Mouse (Mus musculus) lung, embryonic 14.5 days (tissue): ENCODE data around the gene Zswim4. TPM values are rescaled to one million over a fixed set of nuclear protein-coding genes. Genes with fewer than 3 reads are reported as not detected.

Experiments
- ATAC-seq: fragments of 200-750 bp; cut with Nextera tagmentation; 2 replicates; pipeline ENCODE4 v1.8.0; 2017; ENCODE audit warnings: mild to moderate bottlenecking, moderate TSS enrichment, moderate library complexity; ENCODE audit not compliant: insufficient read depth
- DNase-seq: peaks from one replicate; pipeline ENCODE4 v3.0.0-alpha.2; 2015
- H3K27ac ChIP-seq: fragments of 300-500 bp; sonication (generic); 2 replicates; pipeline ENCODE4 v1.5.1; 2014; ENCODE audit warnings: low read depth, mild to moderate bottlenecking, moderate library complexity
- H3K27me3 ChIP-seq: fragments of 300-500 bp; sonication (generic); 2 replicates; pipeline ENCODE4 v1.6.1; 2014; ENCODE audit warnings: low read length, control low read depth; ENCODE audit not compliant: insufficient read depth
- H3K36me3 ChIP-seq: fragments of 300-500 bp; sonication (generic); 2 replicates; pipeline ENCODE4 v1.6.1; 2014; ENCODE audit warnings: control low read depth; ENCODE audit not compliant: insufficient read depth
- H3K4me1 ChIP-seq: fragments of 300-500 bp; sonication (generic); 2 replicates; pipeline ENCODE4 v1.6.1; 2014; ENCODE audit warnings: antibody characterized with exemption, control low read depth; ENCODE audit not compliant: insufficient read depth
- H3K4me2 ChIP-seq: fragments of 300-500 bp; sonication (generic); 2 replicates; pipeline ENCODE4 v1.6.1; 2014; ENCODE audit warnings: mild to moderate bottlenecking
- H3K4me3 ChIP-seq: fragments of 300-500 bp; sonication (generic); 2 replicates; pipeline ENCODE4 v1.5.1; 2014; ENCODE audit warnings: low read depth, low read length
- H3K9ac ChIP-seq: fragments of 300-500 bp; sonication (generic); 2 replicates; pipeline ENCODE4 v1.6.1; 2014
- H3K9me3 ChIP-seq: fragments of 300-500 bp; sonication (generic); 2 replicates; pipeline ENCODE4 v1.6.1; 2016; ENCODE audit warnings: low read depth, low read length, control low read depth
- CTCF ChIP-seq: IDR thresholded peaks from 2 replicates; pipeline ENCODE4 v1.5.1; 2016; ENCODE audit warnings: antibody characterized with exemption, low read depth
- WGBS: fragments of 180-500 bp; shearing (Covaris S2); extraction: QIAGEN DNeasy Blood & Tissue Kit; methylation state at CpG from one replicate; pipeline ENCODE4 v1.1.7; 2014; 5-methylcytosine and 5-hydroxymethylcytosine counted together
- polyA plus RNA-seq: library from polyadenylated mRNA; unstranded; fragments of >200 nt; fragmentation: Nextera tagmentation; extraction: Ambion mirVana; gene quantifications from 2 replicates; pipeline ENCODE4 v1.2.1, GENCODE M21; 2014

The Zswim4 gene
- polyA plus RNA-seq, 1 experiment from 2014 or later = 14.4 TPM

DNA sequence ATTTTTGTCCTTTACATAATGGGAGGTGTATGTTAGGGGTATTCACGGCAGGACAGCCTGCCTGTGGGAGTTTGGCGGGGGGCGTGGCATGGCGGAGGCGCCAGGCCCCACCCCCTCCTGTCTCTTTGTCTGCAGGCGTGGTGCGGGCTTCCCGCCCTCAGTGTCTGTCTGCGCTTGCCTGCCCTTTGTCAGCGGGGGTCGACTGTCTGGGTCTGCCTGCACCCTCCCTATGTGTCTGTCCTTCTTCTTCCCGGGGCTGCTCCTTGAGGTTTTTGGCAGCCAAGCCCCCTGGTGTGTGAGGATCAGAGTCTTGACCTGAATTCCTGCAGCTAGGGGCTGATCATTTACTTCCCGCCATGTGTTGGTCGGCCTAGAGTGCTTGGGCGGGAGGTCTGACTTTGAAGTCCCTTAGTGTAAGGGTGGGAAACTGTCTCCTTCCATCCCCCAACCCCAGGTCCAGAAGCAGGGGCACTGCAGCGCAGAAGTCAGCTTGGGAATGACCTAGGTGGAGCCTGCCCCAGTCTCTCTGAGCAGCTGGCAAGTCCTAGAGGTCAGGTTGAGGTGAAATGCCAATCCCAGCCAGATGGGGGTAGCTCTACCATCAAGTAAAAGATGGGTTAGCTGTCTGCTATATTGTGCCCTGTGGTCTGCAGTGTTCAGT is 56.2 kb downstream of the Zswim4 start:
- 1% methylated on average over 16 of the region's 16 CpGs for WGBS
- peaks cover 24% of the 10 kb centered on the region for H3K4me1 ChIP-seq
- H3K9ac ChIP-seq = peak overlapping the region; percentile 32
- H3K27me3 ChIP-seq = no peaks in the 10 kb centered on the region
- H3K27ac ChIP-seq = peak overlapping the region; percentile 74; the same call in 1 of the 2 replicates
- no peaks in the 10 kb centered on the region for H3K9me3 ChIP-seq
- DNase-seq (peak; percentile 81), ATAC-seq (peak; percentile 68)
- H3K4me2 ChIP-seq = peak overlapping the region; percentile 59
- H3K36me3 ChIP-seq = peaks cover 19% of the 10 kb centered on the region; the same call in 1 of the 2 replicates
- peak overlapping the region; percentile 5; the same call in 1 of the 2 replicates for H3K4me3 ChIP-seq
- TF ChIP-seq CTCF = peak; percentile 11

DNA sequence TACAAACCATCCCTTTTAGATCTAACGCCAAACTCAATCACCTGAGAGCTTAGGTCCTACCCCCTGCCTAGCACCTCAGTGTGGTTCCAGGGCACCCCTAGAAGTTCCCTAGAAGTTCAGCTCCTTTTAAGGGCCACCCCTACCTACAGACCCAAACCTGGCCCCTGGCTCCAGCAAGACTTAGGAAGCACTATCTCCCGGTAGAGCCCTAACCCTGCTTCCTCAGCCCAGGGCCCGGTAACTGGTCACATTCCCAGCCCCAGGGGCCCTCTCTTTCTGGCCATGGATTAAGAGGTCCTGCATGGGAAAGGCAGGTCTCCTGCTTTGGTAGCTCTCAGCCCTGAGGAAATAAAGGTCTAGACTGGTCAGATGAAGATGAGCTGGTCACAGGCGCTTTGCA is 56.9 kb downstream of the Zswim4 start:
- Histone ChIP-seq H3K4me2 (peak overlapping the region; percentile 59), H3K27ac (peak overlapping the region; percentile 74; the same call in 1 of the 2 replicates), H3K9ac (peak overlapping the region; percentile 32), H3K27me3 (no peaks in the 10 kb centered on the region), H3K4me3 (peak overlapping the region; percentile 5; the same call in 1 of the 2 replicates), H3K4me1 (peaks cover 24% of the 10 kb centered on the region), H3K36me3 (peaks cover 26% of the 10 kb centered on the region; the same call in 1 of the 2 replicates), H3K9me3 (no peaks in the 10 kb centered on the region)
- DNase-seq (no peak), ATAC-seq (no peak)
- TF ChIP-seq CTCF = no peak
- WGBS = 15% methylated on average over 4 of the region's 4 CpGs

DNA sequence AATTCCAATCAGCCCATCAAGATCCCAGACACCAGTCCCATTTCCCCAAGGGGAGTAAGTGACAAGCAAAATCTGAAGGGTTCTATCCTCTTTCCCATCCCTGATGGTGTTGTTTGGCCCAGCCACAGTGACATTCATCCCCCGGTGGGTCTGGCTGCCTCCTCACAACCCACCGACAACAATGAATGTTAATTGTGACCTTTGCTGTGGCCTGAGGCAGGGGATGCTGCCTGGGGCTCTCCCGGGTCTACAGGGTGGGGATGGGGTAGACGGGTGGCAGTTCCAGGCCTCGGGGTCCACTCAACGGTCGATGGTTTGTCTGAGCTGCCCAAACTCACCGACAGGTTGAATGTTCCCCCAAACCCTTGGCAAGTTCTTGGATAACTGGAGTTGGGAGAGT is 58.3 kb downstream of the Zswim4 start:
- peaks cover 39% of the 10 kb centered on the region for H3K36me3 ChIP-seq
- ATAC-seq (no peak), DNase-seq (no peak)
- H3K27ac ChIP-seq = no peak overlapping the region
- H3K4me1 ChIP-seq = peaks cover 18% of the 10 kb centered on the region
- H3K4me2 ChIP-seq = no peak overlapping the region
- H3K4me3 ChIP-seq = no peak overlapping the region
- no peak for TF ChIP-seq CTCF
- no peaks in the 10 kb centered on the region for H3K27me3 ChIP-seq
- H3K9me3 ChIP-seq = no peaks in the 10 kb centered on the region
- WGBS = 85% methylated on average over 8 of the region's 8 CpGs
- H3K9ac ChIP-seq = no peak overlapping the region

DNA sequence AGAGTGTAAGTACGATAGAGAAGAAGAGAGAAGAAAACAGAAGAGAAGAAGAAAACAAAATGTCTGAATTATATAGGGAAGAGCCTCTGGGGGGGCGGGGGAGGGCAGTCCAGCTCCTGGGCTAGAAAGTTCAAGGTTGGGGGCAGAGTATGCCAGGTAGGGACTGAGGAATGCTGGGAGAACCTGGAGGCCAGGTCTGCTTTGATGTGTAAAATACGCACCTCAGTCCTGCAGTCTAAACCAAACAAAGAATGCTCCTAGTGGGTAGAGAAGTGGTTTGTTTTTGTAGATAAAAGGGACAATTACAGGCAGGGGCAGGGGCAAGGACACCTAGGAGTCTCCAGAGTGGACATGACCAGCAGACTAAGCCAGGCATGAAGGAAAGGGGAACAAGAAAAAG is 59.5 kb downstream of the Zswim4 start:
- Histone ChIP-seq H3K9ac (no peak overlapping the region), H3K4me2 (no peak overlapping the region), H3K4me3 (no peak overlapping the region), H3K27me3 (no peaks in the 10 kb centered on the region), H3K4me1 (peaks cover 11% of the 10 kb centered on the region), H3K36me3 (peaks cover 51% of the 10 kb centered on the region), H3K9me3 (no peaks in the 10 kb centered on the region), H3K27ac (no peak overlapping the region)
- ATAC-seq = no peak
- DNase-seq = no peak
- WGBS = 73% methylated on average over 3 of the region's 3 CpGs
- no peak for TF ChIP-seq CTCF

DNA sequence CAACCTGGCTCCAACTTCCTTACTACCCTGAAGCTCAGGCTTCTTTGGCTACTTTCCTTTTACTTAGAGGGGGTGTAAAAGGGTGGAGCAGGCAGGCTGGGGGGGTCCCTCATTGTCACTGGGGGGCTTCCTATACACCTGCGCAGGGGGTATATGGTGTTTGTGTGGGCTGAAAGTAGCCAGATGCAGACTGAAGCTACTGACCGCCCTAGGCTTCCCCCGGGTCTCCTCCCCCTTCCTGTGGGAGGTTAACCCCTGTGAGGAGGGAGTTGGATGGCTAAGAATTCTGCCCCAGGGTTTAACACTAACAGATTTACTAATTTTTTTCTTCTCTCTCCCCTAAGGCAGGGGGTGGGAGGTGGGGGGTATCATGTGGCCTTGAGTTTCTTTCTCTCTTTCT is 60.3 kb downstream of the Zswim4 start:
- no peaks in the 10 kb centered on the region for H3K27me3 ChIP-seq
- H3K36me3 ChIP-seq = peaks cover 60% of the 10 kb centered on the region
- H3K4me2 ChIP-seq = no peak overlapping the region
- peaks cover 9% of the 10 kb centered on the region for H3K4me1 ChIP-seq
- H3K9ac ChIP-seq = no peak overlapping the region
- WGBS = 25% methylated on average over 3 of the region's 3 CpGs
- no peak for ATAC-seq
- no peak overlapping the region for H3K4me3 ChIP-seq
- no peak overlapping the region for H3K27ac ChIP-seq
- TF ChIP-seq CTCF = no peak
- H3K9me3 ChIP-seq = no peaks in the 10 kb centered on the region
- no peak for DNase-seq

GRCm38 (mm10) chr8:84173861-84174260 is 63.0 kb downstream of the Zswim4 start:
- peak; percentile 39 for DNase-seq
- TF ChIP-seq CTCF = peak; percentile 46
- Histone ChIP-seq H3K27ac (no peak overlapping the region), H3K4me1 (no peaks in the 10 kb centered on the region), H3K27me3 (no peaks in the 10 kb centered on the region), H3K36me3 (peaks cover 65% of the 10 kb centered on the region), H3K4me3 (no peak overlapping the region), H3K4me2 (no peak overlapping the region), H3K9me3 (no peaks in the 10 kb centered on the region), H3K9ac (no peak overlapping the region)
- WGBS = 79% methylated on average over 6 of the region's 6 CpGs
- ATAC-seq = no peak

DNA sequence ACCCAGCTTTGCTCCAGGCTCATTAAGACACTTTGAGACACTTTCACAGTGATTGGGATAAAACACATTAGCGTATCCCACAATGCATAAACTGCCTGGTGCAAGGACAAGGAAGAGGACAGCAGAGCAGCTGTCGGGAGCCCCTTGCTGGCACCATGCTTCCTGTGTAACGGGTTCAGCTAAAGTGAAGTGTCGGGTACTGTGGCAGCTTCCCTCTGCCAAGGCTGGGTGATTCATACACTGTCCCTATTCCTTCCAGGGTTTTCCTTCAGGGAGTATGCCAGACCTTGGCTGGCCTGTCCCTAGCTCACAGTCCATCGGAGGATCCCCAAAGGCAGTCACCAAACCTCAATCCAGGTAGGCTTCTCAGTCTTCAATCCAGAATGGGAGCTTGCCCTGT is 66.8 kb downstream of the Zswim4 start:
- Histone ChIP-seq H3K27ac (no peak overlapping the region), H3K4me3 (no peak overlapping the region), H3K36me3 (peaks cover 42% of the 10 kb centered on the region), H3K4me1 (no peaks in the 10 kb centered on the region), H3K9ac (no peak overlapping the region), H3K9me3 (no peaks in the 10 kb centered on the region), H3K27me3 (no peaks in the 10 kb centered on the region), H3K4me2 (no peak overlapping the region)
- 84% methylated on average over 5 of the region's 5 CpGs for WGBS
- no peak for TF ChIP-seq CTCF
- no peak for DNase-seq
- no peak for ATAC-seq
